Mouse (Mus musculus): ENCODE results near the gene Gm10324.
"Not testable (repeated sequence)": the region's sequence is repeated elsewhere in the genome, so short reads cannot be mapped to it uniquely, and the experiment has no call there.

Gene Gm10324

GRCm38 (mm10) chr13:66119247-66119646 lies at the start of gene Gm10324:
TSS of gene Gm10324 (plus strand) at chr13:66119547.
- DNase-seq, result not testable (repeated sequence)
